Mouse (Mus musculus): ENCODE measurements around the gene Mpzl1. TPM values are rescaled to one million over a fixed set of nuclear protein-coding genes. Genes with fewer than 3 reads are reported as not detected.
"Not testable (repeated sequence)": the region's sequence is repeated elsewhere in the genome, so short reads cannot be mapped to it uniquely, and the experiment has no call there.

Mpzl1 gene
- total RNA-seq (2021), result 10 to 100 TPM; 47.8 to 51.6 TPM

DNA sequence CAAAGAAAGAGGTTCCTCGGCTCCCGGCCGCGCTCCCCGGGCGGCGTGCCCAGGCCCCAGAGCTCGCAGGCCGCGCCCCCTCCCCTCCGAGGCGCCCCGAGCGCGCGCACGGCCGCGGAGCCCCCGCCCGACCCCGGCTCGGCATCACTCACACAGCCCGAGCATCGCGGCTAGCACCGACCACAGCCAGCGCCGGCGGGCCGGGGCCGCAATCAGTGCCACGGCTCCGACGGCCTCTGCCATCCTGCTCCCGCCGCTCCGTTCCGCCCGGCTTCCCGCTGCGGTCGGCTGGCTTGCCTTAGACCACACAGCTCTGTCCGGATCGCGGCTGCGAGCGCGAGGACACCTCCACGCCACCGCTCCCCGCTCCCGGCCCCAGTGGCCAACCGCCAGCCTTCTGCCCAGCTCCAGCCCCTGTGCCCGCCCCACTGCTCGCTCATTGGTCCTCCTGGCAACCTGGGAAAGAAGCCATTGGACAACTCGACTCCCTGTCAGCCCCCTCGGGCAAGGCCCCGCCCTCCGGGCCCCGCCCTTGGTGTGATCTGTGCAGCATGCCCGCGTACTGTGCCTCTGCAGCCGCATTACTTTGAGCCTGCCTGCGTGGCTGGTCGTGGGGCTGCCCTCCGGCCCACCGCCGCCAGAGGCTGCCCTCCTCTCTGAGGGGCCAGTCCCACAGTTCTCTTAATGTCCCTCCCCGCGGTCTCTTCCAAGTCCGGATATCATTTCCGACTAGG, at the start of gene Mpzl1:
Mpzl1 (minus strand) TSS at position 388 of the 734 bp plus-strand sequence.
- peak; percentile 92 for DNase-seq (ENCODE audit: extremely low spot score in 1 of 2, low spot score in 1 of 2)

DNA sequence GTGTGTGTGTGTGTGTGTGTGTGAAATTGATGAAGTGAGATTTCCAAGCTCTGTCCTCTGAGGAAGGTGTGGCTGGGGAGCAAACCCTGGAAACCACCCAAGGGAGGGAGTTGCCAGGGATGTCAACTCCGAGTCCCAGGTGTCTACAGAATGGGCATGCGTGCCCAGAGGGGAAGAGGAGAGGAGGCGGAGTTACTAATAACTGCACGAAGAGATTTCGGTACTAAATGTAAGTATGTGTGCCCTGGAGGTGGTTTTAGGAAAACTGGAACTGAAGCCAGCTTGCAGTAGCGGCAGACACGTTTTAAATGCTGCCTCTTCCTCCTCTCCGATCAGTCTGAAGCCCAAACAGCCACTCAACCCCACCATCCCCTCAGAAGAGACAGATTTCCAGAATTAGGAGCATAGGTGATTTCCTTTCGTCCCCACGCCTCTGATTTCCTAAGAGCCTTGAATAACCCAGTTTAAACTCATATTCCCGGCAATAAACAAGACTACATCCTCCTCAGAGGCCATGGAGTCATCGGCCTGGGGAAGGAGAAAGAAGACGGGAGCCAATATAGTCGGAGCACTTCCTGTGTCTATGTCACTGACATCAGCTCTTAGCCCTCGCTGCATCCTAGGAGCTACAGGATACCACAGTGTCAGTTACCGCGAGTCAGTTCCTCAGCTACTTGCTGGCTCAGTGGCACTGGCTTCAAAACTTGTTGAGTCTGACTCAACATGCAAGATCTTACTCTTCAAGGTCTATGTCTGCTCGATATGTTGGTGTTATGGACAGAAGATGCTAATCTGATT, 47.9 kb upstream of the Mpzl1 start:
- no peak for DNase-seq (ENCODE audit: extremely low spot score in 1 of 2, low spot score in 1 of 2)

DNA sequence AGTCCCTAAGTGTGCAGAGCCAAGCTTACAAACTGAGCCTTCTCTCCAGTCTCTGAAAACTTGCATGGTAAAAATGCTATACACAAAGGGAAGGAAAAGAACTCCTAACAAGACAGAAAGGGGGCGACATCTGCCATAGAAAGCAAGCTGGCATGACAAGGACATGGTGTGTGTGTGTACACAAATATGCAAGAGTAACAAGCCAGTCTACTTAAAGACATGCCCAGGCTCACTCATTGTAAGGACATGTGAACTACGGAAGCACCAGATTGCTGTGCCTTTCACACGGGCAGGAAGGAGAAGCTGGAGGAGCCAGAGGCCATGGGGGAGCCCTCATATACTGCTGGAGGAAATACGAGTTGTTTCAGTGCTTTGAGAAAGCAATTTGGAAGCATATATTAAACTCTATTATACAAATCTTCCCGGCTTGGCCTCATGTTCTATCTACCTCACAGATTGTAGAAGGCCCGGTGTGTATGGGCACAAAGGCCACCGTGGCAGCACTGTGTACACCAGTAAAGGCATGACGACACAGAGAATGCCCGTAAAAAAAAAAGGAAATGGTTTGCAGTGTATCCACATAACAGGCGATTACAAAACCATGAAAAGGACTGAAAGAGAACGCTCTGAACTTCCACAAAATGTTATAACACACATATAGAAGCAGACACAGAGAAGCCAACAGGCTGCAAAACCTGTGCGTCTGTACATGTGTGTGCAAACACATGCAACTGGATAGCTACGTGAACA, 46.9 kb upstream of the Mpzl1 start:
- no peak for DNase-seq (ENCODE audit: extremely low spot score in 1 of 2, low spot score in 1 of 2)

DNA sequence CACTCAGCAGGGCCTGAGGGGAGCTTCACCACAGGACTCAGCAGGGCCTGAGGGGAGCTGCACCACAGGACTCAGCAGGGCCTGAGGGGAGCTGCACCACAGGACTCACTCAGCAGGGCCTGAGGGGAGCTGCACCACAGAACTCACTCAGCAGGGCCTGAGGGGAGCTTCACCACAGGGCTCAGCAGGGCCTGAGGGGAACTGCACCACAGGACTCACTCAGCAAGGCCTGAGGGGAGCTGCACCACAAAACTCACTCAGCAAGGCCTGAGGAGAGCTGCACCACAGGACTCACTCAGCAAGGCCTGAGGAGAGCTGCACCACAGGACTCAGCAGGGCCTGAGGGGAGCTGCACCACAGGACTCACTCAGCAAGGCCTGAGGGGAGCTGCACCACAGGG, 45.7 kb upstream of the Mpzl1 start:
- not testable (repeated sequence) for DNase-seq (ENCODE audit: extremely low spot score in 1 of 2, low spot score in 1 of 2)

DNA sequence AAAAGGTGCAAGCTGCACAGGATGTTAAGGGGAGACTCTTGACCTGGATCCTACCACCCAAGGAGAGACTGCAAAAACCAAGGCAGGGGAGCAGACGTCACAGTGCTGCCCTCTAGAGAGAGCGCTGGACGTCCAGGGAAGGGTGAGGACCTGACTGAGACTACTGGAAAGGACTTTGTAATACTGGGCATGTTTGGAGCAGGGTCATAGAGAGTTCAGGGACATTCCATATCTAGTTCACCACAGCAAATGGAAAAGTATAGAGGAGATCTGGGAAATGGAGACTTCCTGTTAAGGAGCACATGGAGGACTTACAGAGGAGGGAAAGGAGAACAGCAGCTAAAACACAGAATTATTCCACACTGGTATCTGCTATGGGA, 45.3 kb upstream of the Mpzl1 start:
- no peak for DNase-seq (ENCODE audit: extremely low spot score in 1 of 2, low spot score in 1 of 2)

DNA sequence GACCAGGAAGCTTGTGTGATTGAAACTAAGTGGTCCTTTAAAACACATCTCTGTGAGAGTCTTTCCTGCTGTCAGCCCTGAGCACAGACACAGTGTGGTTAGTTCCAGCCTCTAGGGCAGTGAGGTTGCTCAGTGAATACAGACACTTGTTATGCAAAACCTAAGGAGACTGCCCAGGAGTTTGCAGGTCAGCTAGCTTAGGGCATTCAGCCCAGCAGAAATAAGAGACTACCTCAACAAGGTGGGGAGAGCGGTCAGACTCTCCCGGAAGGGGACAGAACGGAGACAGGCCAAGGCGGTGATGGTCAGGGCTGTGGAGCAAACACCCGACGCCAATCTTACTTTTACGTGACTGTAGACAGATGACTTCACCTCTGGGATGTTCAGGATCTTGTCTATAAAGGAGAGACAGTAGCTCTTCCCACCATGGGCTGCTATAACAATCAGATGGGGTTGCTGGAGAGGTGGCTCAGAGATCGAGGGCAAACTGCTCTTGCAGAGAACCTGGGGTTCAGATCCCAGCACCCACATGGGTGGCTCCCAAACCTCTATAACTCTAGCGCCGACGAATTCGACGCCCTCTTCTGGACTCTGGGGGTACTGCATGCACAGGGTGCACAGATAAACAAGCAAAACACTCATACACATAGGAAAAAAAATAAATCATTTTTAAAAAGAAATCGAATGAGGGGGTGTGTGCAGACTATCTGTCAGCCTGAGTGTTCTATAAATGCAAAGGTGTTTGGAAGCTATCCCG, 44.7 kb upstream of the Mpzl1 start:
- DNase-seq (ENCODE audit: extremely low spot score in 1 of 2, low spot score in 1 of 2), result no peak

DNA sequence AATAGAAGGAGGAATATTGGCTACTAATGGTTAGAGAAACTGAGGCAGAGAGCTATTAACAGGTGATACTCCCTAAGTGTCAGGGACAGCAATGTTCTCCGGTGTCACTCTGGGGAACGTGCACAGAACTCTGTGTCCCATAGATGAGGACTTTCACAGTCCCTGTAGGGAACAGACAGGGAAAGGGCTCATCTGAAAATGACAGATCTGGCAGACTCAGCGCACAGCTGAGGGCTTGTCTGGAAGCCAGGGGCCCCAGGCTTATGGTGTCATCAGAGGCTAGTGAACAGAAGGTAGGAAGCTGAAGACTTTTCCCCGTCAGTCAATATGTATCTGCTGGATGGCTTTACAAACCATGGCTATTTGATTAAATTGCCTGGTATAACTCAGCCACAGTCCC, 43.2 kb upstream of the Mpzl1 start:
- DNase-seq (ENCODE audit: extremely low spot score in 1 of 2, low spot score in 1 of 2), result no peak

DNA sequence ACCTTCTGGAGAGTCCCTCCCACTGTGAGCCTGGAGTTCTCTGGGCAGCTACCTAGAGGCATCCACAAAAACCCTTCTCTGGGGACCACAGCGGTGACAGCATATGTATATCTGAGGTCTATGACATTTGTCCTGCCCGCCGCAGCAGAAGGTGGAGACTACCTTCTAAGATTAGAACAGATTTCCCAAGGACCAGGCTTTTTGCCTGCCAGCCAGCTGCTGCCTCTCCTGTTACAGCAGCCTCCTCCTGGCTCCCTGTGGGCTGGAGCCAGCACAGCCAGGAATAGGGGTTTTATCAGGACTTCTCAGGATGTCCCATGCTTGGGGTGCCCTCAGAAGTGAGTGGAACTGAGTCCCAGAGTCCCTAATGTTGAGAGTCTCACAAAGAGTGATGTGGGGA, 42.7 kb upstream of the Mpzl1 start:
- no peak for DNase-seq (ENCODE audit: extremely low spot score in 1 of 2, low spot score in 1 of 2)

DNA sequence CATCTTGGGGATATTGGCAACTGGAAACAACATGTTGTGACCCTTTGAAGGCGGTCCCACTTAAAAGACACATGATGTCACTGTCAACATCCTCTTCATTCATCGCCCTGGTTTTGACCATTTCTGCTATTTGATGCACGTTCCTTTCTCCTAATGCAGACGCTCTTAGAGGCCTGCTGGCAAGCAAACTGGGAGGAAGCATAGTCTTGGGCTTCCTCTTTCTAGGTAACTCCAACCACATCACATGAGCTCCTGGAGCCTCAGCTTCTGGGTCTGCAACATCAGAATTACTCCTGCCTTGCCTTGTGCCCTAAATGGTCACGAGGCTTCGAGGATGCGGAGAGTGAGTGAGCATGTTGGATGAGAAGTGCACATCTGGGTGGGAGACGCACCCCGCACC, 40.8 kb upstream of the Mpzl1 start:
- no peak for DNase-seq (ENCODE audit: extremely low spot score in 1 of 2, low spot score in 1 of 2)

DNA sequence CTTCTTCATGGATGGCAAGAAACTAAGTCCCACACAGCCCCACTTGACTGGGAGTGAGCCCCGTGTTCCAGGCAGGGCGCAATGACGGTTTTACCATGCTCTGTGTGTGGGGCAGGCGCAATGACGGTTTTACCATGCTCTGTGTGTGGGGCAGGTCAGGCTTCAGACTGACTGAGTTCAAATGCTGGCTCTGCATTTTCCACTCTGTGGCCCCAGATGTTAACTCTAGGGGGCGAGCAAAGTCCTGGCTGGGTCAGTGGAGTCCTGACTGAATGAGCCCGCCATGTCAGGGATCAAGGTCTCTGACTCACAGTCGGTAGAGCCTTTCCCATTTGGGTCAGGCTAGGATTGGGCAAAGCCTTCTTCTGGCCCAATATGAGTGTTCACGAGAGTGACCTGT, 38.0 kb upstream of the Mpzl1 start:
- DNase-seq (ENCODE audit: extremely low spot score in 1 of 2, low spot score in 1 of 2), result no peak

DNA sequence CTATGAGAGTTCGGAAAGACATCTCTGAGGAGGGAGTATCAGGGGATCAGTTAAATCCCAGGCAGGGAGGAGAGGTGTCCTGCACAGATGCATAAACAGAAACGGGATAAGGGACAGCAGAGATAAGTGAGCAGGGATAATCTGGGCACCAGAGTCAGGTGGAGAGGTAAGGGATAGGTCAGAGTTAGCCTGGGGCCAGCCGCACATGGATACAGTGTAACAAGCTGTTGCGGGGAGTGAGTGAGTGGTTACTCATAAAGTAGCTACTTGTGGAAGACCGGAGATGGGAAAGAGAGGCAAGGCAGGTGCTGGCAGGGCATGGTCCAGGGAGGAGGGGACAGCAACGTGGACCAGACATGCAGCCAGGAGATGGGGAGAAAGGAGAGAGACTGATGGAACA, 35.7 kb upstream of the Mpzl1 start:
- no peak for DNase-seq (ENCODE audit: extremely low spot score in 1 of 2, low spot score in 1 of 2)

DNA sequence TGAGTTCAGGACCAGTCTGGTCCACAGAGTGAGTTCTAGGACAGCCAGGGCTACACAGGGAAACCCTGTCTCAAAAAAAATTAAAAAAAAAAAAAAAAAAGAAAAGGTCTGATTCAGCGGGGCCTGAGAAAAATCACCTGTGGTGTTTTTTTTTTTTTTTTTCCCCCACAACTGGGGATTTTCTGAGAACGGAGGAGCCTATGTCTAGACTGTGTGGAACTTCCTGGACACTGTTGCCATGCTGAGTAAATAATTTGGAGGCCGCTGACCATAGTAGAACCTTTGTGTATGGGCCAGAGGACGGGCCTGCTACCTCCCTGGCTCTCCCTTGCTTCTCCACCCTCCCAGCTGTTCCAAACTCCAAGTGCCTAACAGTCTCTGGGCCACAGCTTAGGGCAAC, 34.6 kb upstream of the Mpzl1 start:
- DNase-seq (ENCODE audit: extremely low spot score in 1 of 2, low spot score in 1 of 2), result no peak

DNA sequence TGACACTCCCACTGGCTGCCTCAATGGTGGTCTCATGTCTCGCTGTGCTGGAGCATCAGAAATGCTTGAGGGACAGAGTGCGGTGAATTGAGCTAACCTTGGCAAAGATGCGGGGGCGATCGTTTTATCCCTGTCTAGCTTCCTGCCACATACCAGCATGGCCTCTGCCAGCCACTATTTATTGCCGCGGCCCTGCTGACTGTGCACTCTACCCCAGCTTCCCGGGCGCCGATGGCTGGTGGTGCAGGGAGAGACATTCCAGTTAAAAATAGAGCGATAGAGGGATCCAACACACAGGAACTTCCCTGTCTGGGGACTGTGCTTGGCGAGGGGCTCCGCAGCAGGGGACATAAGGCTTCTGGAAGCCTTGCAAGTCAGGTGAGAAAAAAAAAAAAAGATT, 33.0 kb upstream of the Mpzl1 start:
- no peak for DNase-seq (ENCODE audit: extremely low spot score in 1 of 2, low spot score in 1 of 2)

DNA sequence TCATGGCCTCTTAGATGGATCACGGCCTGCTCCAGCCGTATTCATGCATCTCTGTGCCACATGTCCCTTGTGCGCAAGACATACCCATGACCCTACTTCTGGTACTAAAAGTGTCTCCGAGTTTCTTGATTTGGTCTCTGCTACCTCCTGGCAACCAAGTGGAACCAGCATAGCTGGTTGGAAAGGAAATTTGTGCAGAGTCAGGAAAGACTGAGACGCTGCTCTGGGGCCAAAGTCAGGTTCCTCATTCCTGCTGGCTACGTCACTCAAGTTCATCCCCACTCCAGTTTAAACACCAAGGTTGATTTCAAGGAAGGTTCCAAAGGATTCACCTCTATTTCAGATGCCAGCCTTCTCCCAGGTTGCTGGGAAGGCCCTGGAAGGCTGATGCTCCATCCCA, 32.6 kb upstream of the Mpzl1 start:
- DNase-seq (ENCODE audit: extremely low spot score in 1 of 2, low spot score in 1 of 2), result no peak

DNA sequence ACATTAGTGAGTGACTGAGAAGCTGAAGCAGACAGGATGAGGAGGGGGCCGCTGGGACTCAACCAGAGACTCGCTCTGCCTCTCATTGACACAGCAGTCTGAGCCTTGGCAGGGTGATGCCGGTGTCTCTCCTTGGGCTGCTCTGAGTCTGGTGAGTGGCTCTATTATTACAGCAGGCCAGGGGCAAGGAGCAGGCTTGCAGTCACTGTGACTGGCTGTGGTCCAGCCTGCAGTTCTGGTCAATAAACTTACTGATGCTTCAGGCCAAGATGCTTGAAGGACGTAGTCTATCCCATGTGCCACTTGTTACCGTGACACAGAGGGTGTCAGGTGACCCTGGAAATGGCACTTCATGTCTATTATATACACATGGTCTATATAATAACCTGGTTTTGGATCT, 31.4 kb upstream of the Mpzl1 start:
- DNase-seq (ENCODE audit: extremely low spot score in 1 of 2, low spot score in 1 of 2), result no peak

DNA sequence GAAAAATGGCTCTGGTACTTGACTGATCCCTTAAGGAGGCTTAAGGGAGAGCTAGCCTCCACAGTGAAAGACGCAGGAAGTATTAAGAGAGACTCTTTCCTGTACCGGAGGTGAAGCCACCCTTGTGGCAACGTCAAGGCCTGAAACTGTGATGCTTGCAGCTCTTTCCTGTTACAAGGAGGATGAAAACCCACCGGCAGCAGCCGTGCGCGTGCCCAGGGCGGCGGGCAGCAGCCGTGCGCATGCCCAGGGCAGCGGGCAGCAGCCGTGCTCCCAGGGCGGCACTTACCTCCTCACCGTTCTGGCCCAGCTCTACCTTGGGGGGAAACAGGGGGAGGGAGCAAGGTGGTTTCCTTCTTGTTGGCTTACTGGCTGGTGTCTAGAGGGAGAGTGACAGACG, 28.9 kb upstream of the Mpzl1 start:
- DNase-seq (ENCODE audit: extremely low spot score in 1 of 2, low spot score in 1 of 2), result no peak

DNA sequence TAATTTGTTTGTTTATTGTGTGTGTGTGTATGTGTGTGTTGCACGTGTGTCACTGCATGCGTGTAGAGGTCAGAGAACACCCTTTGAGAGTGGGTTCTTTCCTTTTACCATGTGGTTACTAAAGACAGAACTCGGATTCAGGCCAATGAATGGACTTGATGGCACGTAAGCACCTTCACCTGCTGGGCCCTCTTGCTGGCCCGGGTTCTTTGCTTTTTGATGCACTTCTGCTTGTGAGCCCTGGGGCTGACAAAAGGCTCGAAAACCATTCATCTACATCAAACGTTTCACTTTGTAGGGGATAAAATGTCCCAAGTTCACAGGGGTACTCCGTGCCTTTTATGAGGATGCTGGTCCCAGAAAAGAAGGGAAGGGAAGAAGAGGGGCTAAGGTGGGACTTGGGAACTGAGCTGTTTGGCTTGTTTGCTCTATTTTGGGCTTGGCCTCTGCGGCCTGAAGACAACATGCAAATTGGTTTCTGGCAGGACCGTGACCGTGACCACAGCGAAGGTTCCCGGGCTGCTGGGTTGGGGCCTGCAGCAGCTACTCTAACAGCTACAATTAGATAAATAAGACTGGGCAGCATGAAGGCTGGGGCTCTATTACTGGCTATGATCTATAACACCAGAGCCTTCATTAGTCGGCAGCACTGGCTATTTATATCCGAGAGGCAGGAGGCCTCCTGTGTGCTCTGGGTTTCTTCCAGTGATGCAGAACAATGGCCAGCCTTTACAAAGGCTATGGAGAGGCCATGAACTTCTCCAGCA, 28.3 kb upstream of the Mpzl1 start:
- DNase-seq (ENCODE audit: extremely low spot score in 1 of 2, low spot score in 1 of 2), result no peak

DNA sequence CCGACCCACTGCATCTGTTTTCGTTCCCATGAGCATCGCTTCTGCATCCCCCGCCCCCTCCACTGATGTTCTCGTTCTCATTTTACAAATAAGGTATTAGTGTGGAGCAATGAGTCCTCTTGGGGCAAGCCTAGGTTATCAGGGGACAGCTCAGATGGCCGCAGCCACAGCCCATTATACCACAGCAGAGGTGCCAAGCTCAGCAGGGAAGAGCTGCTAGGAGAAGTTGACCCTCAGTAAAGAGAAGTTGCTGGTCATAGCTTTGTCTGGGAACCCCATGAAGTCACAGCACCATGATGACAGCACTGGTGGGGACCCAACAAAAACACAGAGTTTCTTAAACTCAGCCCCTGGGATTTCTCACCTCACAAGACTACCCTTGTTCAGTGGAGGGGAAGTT, 27.4 kb upstream of the Mpzl1 start:
- DNase-seq (ENCODE audit: extremely low spot score in 1 of 2, low spot score in 1 of 2), result no peak

DNA sequence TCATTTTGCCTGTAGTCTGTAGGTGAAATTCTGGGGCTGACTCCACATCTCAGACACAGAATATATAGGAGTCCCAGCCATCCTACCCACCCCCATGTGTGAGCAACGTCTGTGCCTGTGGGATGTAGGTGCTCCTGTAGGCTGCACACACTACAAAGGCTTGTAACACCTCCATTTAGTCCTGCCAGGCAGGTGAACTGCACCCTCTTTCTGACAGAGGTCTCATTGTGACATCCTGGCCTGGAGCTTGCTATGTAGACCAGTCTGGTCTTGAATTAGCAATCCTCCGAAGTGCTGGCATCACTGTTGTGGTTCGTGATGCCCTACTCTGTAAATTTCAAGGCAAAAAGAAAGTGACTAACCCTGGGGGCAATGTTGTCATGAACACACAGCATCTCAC, 26.9 kb upstream of the Mpzl1 start:
- DNase-seq (ENCODE audit: extremely low spot score in 1 of 2, low spot score in 1 of 2), result no peak

DNA sequence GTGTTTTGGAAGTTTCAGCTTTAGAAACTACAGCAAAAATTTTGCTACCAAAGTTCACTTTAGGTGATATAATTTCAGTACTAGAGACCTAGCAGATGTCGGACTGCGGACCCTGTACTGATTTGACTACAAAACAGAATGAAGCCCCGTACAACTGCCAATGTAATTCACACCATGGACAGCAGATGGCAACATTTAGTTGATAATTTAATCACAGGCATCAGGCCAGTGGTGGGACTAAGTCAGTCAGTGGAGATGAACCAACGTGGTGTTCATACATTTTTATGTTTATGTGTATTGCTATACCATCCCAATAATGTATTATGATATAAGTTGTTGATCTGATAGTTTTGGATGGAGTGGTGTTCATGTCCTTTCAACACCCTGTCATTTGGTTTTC, 26.4 kb upstream of the Mpzl1 start:
- DNase-seq (ENCODE audit: extremely low spot score in 1 of 2, low spot score in 1 of 2), result peak; percentile 36 to 73
